Mouse (Mus musculus): ENCODE measurements around the gene Slc18a3. TPM values are rescaled to one million over a fixed set of nuclear protein-coding genes. Genes with fewer than 3 reads are reported as not detected.
A peak's percentile ranks its signal among the peaks of the same experiment; 100 is the strongest.

The Slc18a3 gene
- polyA plus RNA-seq (2014; fragmentation: Nextera tagmentation; extraction: Ambion mirVana), result 0.09 and 0.84 TPM in 2 replicates

- DNase-seq (peak; percentile 17), ATAC-seq (ENCODE audit: insufficient read depth) (0 out of 2 replicates have a peak, but pooled peaks have one; percentile 31)
- no peak within 1 kb of the TSS for H3K27ac ChIP-seq (ENCODE audit: low read depth)
- H3K27me3 ChIP-seq (ENCODE audit: insufficient read depth, low read length), result peaks cover 75% of the 10 kb centered on the region
- no peaks in the 10 kb centered on the region for H3K9me3 ChIP-seq (ENCODE audit: low read depth, low read length)
- no peaks in the 10 kb centered on the region for H3K36me3 ChIP-seq (ENCODE audit: insufficient read depth)
- no peak within 1 kb of the TSS for H3K9ac ChIP-seq
- peak within 1 kb of the TSS; percentile 32 for H3K4me3 ChIP-seq (ENCODE audit: low read depth, low read length)
- no peak for TF ChIP-seq CTCF (IDR thresholded peaks at IDR 0.05; ENCODE audit: low read depth)
- WGBS, result under 1% methylated on average over 61 of the region's 70 CpGs
- peak within 1 kb of the TSS; percentile 58 for H3K4me2 ChIP-seq
- no peaks in the 10 kb centered on the region for H3K4me1 ChIP-seq (ENCODE audit: insufficient read depth)
Observed at GRCm38 (mm10) chr14:32464601-32465505, at the start of gene Slc18a3. Gene Slc18a3, minus strand, starts transcription at chr14:32464850.

- WGBS, result under 1% methylated on average over 62 of the region's 62 CpGs
- Histone ChIP-seq H3K9ac (peak within 1 kb of the TSS; percentile 73), H3K27me3 (ENCODE audit: insufficient read depth, low read length) (no peaks in the 10 kb centered on the region), H3K9me3 (ENCODE audit: low read depth, low read length) (no peaks in the 10 kb centered on the region), H3K4me1 (ENCODE audit: insufficient read depth) (peaks cover 10% of the 10 kb centered on the region; the same call in 1 of the 2 replicates), H3K4me2 (peak within 1 kb of the TSS; percentile 85), H3K27ac (ENCODE audit: low read depth) (peak within 1 kb of the TSS; percentile 80), H3K4me3 (ENCODE audit: low read depth, low read length) (peak within 1 kb of the TSS; percentile 74), H3K36me3 (ENCODE audit: insufficient read depth) (peaks cover 15% of the 10 kb centered on the region)
- DNase-seq (peak; percentile 98), ATAC-seq (ENCODE audit: insufficient read depth) (peak; percentile 98)
- peak; percentile 46 for TF ChIP-seq CTCF (IDR thresholded peaks at IDR 0.05; ENCODE audit: low read depth)
Observed at GRCm38 (mm10) chr14:32513336-32514032, 48.8 kb upstream of the Slc18a3 start, which contains the start of gene Ercc6. Gene Ercc6, plus strand, starts transcription at chr14:32513521.

- Histone ChIP-seq H3K9ac (peak overlapping the region; percentile 73), H3K4me2 (peak overlapping the region; percentile 85), H3K36me3 (ENCODE audit: insufficient read depth) (peaks cover 12% of the 10 kb centered on the region), H3K4me3 (ENCODE audit: low read depth, low read length) (peak overlapping the region; percentile 74), H3K27me3 (ENCODE audit: insufficient read depth, low read length) (no peaks in the 10 kb centered on the region), H3K4me1 (ENCODE audit: insufficient read depth) (peaks cover 10% of the 10 kb centered on the region; the same call in 1 of the 2 replicates), H3K9me3 (ENCODE audit: low read depth, low read length) (no peaks in the 10 kb centered on the region), H3K27ac (ENCODE audit: low read depth) (no peak overlapping the region)
- ATAC-seq (ENCODE audit: insufficient read depth), result peak; percentile 25; the same call in 1 of the 2 replicates
- DNase-seq, result no peak
- WGBS, result 46% methylated on average over 9 of the region's 9 CpGs
- TF ChIP-seq CTCF (IDR thresholded peaks at IDR 0.05; ENCODE audit: low read depth), result no peak
Observed at GRCm38 (mm10) chr14:32512912-32513311, 48.3 kb upstream of the Slc18a3 start.

DNA sequence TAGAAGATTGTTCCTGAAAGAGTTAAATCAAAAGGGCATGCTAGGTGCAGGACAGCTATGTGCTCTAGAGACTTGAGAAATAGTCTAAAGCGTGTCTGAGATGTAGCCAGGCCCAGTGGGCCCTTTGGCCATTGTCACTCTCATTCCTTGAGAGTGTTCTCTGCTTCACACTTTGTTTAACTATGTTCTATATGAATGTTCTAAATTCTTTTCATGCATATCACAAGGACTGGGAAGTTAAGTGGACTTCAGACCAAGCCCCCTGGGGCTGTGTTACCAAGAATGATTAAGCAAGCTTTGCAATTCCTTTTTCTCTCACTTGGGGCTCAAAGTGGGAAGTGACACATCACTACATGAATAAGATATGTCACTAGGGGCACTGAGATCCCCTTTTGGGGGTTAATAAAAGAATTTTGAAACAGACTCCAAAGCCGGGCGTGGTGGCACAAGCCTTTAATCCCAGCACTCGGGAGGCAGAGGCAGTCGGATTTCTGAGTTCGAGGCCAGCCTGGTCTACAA is 44.9 kb upstream of the Slc18a3 start:
- no peak overlapping the region for H3K27ac ChIP-seq (ENCODE audit: low read depth)
- H3K4me2 ChIP-seq, result no peak overlapping the region
- H3K9ac ChIP-seq, result no peak overlapping the region
- H3K27me3 ChIP-seq (ENCODE audit: insufficient read depth, low read length), result no peaks in the 10 kb centered on the region
- no peak for DNase-seq
- no peak for ATAC-seq (ENCODE audit: insufficient read depth)
- H3K4me1 ChIP-seq (ENCODE audit: insufficient read depth), result peaks cover 6% of the 10 kb centered on the region; the same call in 1 of the 2 replicates
- no peaks in the 10 kb centered on the region for H3K9me3 ChIP-seq (ENCODE audit: low read depth, low read length)
- no peak for TF ChIP-seq CTCF (IDR thresholded peaks at IDR 0.05; ENCODE audit: low read depth)
- 79% methylated on average over 6 of the region's 6 CpGs for WGBS
- no peaks in the 10 kb centered on the region for H3K36me3 ChIP-seq (ENCODE audit: insufficient read depth)
- no peak overlapping the region for H3K4me3 ChIP-seq (ENCODE audit: low read depth, low read length)

DNA sequence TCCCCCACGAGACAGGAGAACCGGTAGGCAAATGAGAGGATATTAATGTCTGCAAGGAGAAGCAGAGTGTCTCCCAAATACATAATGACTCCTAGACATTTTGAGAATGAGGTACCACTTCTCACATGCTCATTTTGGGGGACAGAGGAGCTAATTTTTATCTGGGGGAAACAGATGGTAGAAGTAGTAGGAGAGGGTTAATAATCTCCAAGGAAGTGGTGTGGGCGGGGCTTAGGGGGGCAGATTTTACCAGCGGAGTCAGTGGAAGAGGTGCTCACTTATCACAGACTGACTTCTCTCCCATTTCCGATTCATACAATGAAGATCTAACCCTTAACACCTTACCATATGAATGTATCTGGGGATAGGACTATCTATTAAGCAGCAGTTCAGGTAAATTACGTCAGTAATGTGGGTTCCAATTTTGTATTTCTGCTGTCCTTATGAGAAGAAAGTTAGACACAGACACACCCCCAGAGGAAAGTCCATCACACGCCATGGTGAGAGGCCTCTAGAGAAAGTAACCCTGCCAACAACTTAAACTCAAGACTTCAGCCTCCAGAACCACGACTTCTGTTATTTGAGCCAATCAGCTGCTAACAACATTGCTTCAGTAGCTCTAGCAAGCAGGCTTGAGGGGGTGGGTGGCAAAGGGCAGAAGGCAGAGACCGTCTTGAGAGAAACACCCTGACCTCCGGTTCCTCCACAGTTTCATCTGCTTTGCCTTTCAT is 43.6 kb upstream of the Slc18a3 start:
- ATAC-seq (ENCODE audit: insufficient read depth) (no peak), DNase-seq (no peak)
- Histone ChIP-seq H3K27ac (ENCODE audit: low read depth) (no peak overlapping the region), H3K27me3 (ENCODE audit: insufficient read depth, low read length) (no peaks in the 10 kb centered on the region), H3K4me1 (ENCODE audit: insufficient read depth) (no peaks in the 10 kb centered on the region), H3K9me3 (ENCODE audit: low read depth, low read length) (no peaks in the 10 kb centered on the region), H3K4me2 (no peak overlapping the region), H3K36me3 (ENCODE audit: insufficient read depth) (no peaks in the 10 kb centered on the region), H3K9ac (no peak overlapping the region), H3K4me3 (ENCODE audit: low read depth, low read length) (no peak overlapping the region)
- 41% methylated on average over 10 of the region's 10 CpGs for WGBS
- no peak for TF ChIP-seq CTCF (IDR thresholded peaks at IDR 0.05; ENCODE audit: low read depth)

DNA sequence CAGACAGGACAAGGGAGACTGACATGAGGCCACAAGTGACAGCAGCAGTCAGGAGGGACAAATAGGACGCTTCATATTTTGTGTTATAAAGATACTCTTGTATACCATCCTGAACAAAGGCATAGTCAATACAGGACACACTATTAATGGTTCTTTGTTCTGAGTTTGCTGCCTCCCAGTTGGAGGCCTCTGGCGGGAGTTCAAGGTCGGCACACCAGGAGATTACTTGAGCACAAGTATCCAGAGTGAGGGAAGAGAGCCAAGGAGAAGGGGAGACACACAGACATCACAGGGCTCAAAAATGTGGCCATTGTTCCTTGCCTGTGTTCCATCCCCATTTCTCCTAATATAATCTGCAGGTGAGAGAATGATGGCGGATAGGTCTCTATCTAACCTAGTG is 42.6 kb upstream of the Slc18a3 start:
- Histone ChIP-seq H3K4me1 (ENCODE audit: insufficient read depth) (no peaks in the 10 kb centered on the region), H3K27me3 (ENCODE audit: insufficient read depth, low read length) (no peaks in the 10 kb centered on the region), H3K4me2 (no peak overlapping the region), H3K4me3 (ENCODE audit: low read depth, low read length) (no peak overlapping the region), H3K36me3 (ENCODE audit: insufficient read depth) (no peaks in the 10 kb centered on the region), H3K9me3 (ENCODE audit: low read depth, low read length) (no peaks in the 10 kb centered on the region), H3K27ac (ENCODE audit: low read depth) (no peak overlapping the region), H3K9ac (no peak overlapping the region)
- DNase-seq, result no peak
- ATAC-seq (ENCODE audit: insufficient read depth), result no peak
- WGBS, result 85% methylated on average over 4 of the region's 4 CpGs
- TF ChIP-seq CTCF (IDR thresholded peaks at IDR 0.05; ENCODE audit: low read depth), result no peak

All from lung, embryonic 14.5 days (tissue).